Mouse (Mus musculus) cortical plate, adult 2 months (tissue): ENCODE results near the gene 4933407L21Rik.

Experiments used
- CTCF ChIP-seq: fragments of 200-500 bp; IDR thresholded peaks from 2 replicates; pipeline ENCODE4 v1.5.1; 2011; ENCODE audit warnings: mild to moderate bottlenecking, control low read depth, low read length; ENCODE audit not compliant: insufficient read depth; ENCODE audit errors: extremely low read depth
- POLR2A ChIP-seq: fragments of 200-500 bp; IDR thresholded peaks from 2 replicates; pipeline ENCODE4 v1.6.1; 2011; ENCODE audit warnings: mild to moderate bottlenecking, low read length, control low read depth; ENCODE audit not compliant: insufficient read depth; ENCODE audit errors: extremely low read depth

DNA sequence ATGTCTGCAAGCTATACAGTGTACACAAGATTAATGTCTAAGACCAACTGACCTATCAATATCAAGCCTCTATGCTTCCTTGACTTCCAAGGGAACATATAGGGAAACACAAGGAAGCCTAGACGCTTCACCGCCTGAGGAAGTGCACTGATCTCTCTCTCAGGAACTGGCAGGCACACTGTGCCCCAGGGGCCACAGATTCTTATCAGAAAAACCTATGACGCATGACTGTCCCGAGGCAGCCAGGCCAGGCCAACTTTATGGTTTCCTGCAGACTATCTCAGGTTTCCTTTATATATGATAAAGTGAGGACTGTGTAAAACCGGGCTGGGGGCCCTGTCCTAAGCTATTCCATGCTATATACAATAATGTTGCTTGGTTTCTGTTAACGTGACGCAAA is 8.7 kb upstream of the 4933407L21Rik start:
- TF ChIP-seq CTCF, result no peak
- TF ChIP-seq POLR2A, result no peak
